Mouse (Mus musculus) frontal cortex, adult 2 months (tissue): ENCODE results near the gene Hccs. TPM values are rescaled to one million over a fixed set of nuclear protein-coding genes. Genes with fewer than 3 reads are reported as not detected.

Source experiments
- DNase-seq, 2 experiments: peaks; one replicate each; pipeline ENCODE4 v3.0.0; 2022; ENCODE audit warnings: low spot score in 1 of 2; ENCODE audit errors: extremely low spot score in 1 of 2
- polyA plus RNA-seq: library from polyadenylated mRNA; depleted of rRNA; stranded (reverse); fragments of >200 nt; gene quantifications from 2 replicates; pipeline ENCODE4 v1.2.3, GENCODE M21; 2012; rRNA removed

Hccs gene
- polyA plus RNA-seq, 1 experiment: 26.8 TPM

- DNase-seq: no peak
Measured at GRCm38 (mm10) chrX:169210019-169210418, 110.2 kb downstream of the Hccs start.

Other genes with a start within 250 kb of the Hccs start
- gene Amelx, start 133.2 kb downstream of the Hccs start, polyA plus RNA-seq: not detected in 2 replicates